Mouse (Mus musculus): Measurements from ENCODE around the gene Csta1.

Gene Csta1

GRCm38 (mm10) chr16:36071450-36072379 lies 59.3 kb downstream of the Csta1 start, which contains the start of the genes Fam162a and Ccdc58:
Gene Fam162a, minus strand, starts transcription at chr16:36071594.
Gene Ccdc58, plus strand, starts transcription at chr16:36071685.
- DNase-seq (ENCODE audit: low read depth, low spot score) = peak; percentile 92

GRCm38 (mm10) chr16:36071071-36071449 lies 60.0 kb downstream of the Csta1 start:
- peak; percentile 55 for DNase-seq (ENCODE audit: low read depth, low spot score)

Measured in ES-CJ7 (cell line).